Mouse (Mus musculus): ENCODE results near the gene Fez1. TPM values are rescaled to one million over a fixed set of nuclear protein-coding genes. Genes with fewer than 3 reads are reported as not detected.

Fez1 gene
- polyA plus RNA-seq, 1 experiment from 2014 or later: 44.0 TPM

DNA sequence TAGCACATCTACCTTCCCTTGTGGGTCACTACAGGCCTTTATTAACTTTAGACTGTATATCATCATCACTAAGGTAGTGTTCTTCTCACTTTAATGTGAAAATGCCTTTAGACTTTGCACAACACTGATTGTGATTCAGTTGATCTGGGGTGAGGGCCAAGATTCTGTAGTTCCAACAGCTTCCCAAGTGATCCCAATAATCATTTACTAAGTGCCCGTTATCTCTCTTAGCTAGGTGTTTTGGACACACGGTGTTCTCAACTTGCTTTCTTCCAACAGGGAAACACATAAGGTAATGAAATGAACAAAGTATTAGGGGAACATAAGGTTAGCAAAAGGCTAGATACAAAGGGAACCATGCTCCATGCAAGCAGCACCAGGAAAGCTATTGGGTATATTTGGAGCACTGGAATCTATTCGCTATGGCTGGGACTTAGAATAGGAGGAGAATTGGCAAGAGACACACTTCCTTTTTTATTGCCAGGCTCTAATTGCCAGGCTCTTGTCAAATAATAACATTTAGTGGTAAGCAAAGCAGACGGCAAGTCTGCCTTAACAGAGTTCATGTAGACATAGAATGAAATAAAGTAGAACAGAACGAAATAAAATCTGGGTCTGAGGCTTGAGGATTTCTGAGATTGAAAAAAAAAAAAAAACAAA lies 13.4 kb upstream of the Fez1 start:
- Histone ChIP-seq H3K9ac (no peak overlapping the region), H3K27ac (no peak overlapping the region), H3K4me2 (no peak overlapping the region), H3K27me3 (no peaks in the 10 kb centered on the region), H3K36me3 (no peaks in the 10 kb centered on the region), H3K4me3 (no peak overlapping the region), H3K9me3 (no peaks in the 10 kb centered on the region), H3K4me1 (no peaks in the 10 kb centered on the region)
- WGBS: 66% methylated on average over 5 of the region's 5 CpGs
- ATAC-seq (ENCODE audit: insufficient number of reproducible peaks, low FRiP score, low TSS enrichment, low read depth): no peak

DNA sequence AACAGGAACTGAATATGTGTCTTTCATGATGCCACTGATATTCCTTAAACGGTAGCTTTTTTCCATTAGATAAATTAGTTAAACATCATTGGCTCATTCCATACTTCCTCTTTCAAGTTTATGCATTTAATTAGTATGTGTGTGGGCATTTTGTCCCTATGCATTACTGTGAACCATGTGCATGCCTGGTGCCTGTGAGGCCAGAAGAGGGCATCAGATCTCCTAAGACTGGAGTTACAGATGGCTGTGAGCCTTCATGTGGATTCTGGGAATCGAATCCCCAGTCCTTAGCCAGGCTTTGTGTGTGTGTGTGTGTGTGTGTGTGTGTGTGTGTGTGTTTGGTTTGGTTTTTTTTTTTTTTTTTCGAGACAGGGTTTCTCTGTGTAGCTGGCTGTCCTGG lies 7.2 kb upstream of the Fez1 start:
- H3K4me1 ChIP-seq: no peaks in the 10 kb centered on the region
- H3K9me3 ChIP-seq: no peaks in the 10 kb centered on the region
- H3K27me3 ChIP-seq: no peaks in the 10 kb centered on the region
- no peaks in the 10 kb centered on the region for H3K36me3 ChIP-seq
- H3K4me3 ChIP-seq: no peak overlapping the region
- no peak overlapping the region for H3K9ac ChIP-seq
- no peak for ATAC-seq (ENCODE audit: insufficient number of reproducible peaks, low FRiP score, low TSS enrichment, low read depth)
- WGBS: 77% methylated on average over 3 of the region's 3 CpGs
- no peak overlapping the region for H3K27ac ChIP-seq
- H3K4me2 ChIP-seq: no peak overlapping the region

DNA sequence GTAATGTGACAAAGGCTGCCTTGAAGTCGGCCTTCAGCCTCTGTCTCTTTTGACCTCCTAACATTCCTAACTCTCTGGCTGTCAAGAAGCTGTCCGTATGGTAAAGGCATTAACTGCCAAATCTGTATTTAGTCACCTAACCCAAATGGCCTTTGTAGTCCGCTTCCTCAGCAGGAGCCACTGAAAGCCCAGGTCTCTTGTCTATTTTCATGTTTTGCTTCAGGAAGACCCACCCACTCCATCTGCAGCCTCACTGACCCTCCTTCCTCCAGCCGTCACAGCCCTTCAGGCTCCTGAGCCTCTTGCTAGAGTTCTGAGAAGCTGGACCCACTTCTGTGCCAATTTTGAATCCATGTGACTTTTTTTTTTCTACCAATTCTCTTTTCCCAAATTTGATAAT lies 2.8 kb upstream of the Fez1 start:
- no peak overlapping the region for H3K27ac ChIP-seq
- no peaks in the 10 kb centered on the region for H3K27me3 ChIP-seq
- H3K36me3 ChIP-seq: no peaks in the 10 kb centered on the region
- no peak overlapping the region for H3K4me3 ChIP-seq
- 63% methylated on average over 4 of the region's 4 CpGs for WGBS
- H3K9me3 ChIP-seq: no peaks in the 10 kb centered on the region
- H3K4me2 ChIP-seq: no peak overlapping the region
- no peak for ATAC-seq (ENCODE audit: insufficient number of reproducible peaks, low FRiP score, low TSS enrichment, low read depth)
- no peak overlapping the region for H3K9ac ChIP-seq
- peaks cover 4% of the 10 kb centered on the region; the same call in 1 of the 2 replicates for H3K4me1 ChIP-seq

DNA sequence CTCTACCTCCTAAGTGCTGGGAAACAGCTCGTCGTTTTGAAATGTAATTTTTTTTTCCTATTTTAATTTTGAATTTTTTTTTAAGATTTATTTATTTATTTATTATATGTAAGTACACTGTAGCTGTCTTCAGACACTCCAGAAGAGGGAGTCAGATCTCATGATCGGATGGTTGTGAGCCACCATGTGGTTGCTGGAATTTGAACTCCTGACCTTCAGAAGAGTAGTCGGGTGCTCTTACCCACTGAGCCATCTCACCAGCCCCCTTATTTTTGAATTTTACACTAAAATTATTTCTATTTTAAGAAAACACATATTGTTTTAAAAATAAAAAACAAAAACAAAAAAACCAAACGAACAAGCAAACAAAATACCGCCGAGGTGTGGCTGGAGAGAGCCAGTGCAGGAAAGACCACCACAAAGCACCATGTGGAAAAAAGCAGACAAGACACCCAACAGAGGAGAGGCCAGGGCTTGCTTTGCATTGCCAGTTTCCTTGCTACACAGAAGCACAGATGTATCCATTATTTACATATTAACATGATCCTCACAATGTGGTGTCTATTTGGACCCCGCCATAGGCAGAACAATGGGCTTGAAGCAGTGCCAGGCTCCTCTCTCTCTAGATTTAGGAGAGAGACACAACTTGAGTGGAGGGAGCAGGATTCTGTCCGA lies 558 bp upstream of the Fez1 start:
- Histone ChIP-seq H3K4me3 (no peak overlapping the region), H3K36me3 (no peaks in the 10 kb centered on the region), H3K9me3 (no peaks in the 10 kb centered on the region), H3K27ac (no peak overlapping the region), H3K9ac (no peak overlapping the region), H3K27me3 (no peaks in the 10 kb centered on the region), H3K4me1 (peaks cover 4% of the 10 kb centered on the region; the same call in 1 of the 2 replicates), H3K4me2 (peak overlapping the region; percentile 23; the same call in 1 of the 2 replicates)
- ATAC-seq (ENCODE audit: insufficient number of reproducible peaks, low FRiP score, low TSS enrichment, low read depth): no peak
- WGBS: 44% methylated on average over 9 of the region's 9 CpGs

DNA sequence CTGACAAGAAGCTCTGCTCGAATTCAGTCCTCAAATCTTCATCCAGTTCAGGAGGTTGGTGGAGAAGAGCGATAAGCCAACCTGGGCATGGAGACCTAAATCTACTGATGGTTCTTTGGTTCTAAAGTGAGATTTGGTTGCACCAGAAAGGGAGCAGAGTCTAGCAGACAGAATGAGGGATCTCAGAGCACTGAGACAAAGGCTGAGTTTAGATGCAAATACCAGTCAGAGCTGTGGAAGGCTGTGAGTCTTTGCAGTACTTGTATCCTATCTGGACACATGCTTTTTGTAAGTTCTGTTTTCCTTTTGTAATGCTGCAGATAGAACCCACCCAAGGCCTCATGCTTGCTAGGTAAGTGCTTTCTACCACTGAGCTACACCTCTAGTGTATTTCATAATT lies 360 bp downstream of the Fez1 start:
- Histone ChIP-seq H3K4me3 (no peak overlapping the region), H3K4me2 (no peak overlapping the region), H3K9ac (no peak overlapping the region), H3K4me1 (peaks cover 4% of the 10 kb centered on the region; the same call in 1 of the 2 replicates), H3K36me3 (no peaks in the 10 kb centered on the region), H3K27ac (no peak overlapping the region), H3K27me3 (no peaks in the 10 kb centered on the region), H3K9me3 (no peaks in the 10 kb centered on the region)
- no peak for ATAC-seq (ENCODE audit: insufficient number of reproducible peaks, low FRiP score, low TSS enrichment, low read depth)
- 39% methylated on average over 2 of the region's 2 CpGs for WGBS

DNA sequence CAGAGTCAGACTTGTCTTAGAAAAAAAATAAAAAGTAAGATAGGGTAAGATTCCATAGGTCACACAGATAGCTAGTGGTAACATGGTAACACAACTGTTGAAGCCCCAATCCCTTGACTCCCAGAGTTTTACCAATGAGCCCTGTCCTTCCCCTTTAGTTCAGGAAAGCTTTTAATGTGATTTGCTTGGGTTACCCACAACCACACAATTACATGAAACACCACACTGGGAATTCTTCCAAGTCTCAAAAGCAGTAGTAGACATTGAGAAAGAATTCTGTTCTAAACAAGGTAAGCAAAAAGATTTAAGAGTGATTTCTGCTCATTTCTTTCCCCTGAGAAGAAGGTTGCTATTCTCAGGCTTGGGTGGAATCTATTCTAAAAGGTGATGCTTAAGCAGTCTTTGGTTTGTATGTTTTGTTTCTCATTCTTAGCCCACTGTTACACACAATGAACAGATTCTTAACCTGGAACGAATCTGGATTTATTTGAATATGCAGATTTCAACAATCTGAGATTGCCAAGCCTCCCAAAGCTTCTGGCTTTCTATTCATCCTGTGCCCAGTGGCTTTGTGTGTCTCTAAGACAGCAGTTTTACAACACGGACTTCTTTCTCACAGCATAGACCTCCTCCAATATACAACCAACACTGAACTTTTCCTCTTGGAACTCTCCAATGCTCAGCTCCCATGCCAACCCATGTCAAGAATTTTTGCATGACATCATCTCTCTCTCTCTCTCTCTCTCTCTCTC lies 5.1 kb downstream of the Fez1 start:
- H3K27ac ChIP-seq: no peak overlapping the region
- 50% methylated on average over 2 of the region's 2 CpGs for WGBS
- no peak overlapping the region for H3K4me3 ChIP-seq
- no peaks in the 10 kb centered on the region for H3K9me3 ChIP-seq
- ATAC-seq (ENCODE audit: insufficient number of reproducible peaks, low FRiP score, low TSS enrichment, low read depth): no peak
- H3K27me3 ChIP-seq: peaks cover 7% of the 10 kb centered on the region; the same call in 1 of the 2 replicates
- no peak overlapping the region for H3K4me2 ChIP-seq
- H3K9ac ChIP-seq: no peak overlapping the region
- H3K4me1 ChIP-seq: peaks cover 1% of the 10 kb centered on the region; the same call in 1 of the 2 replicates
- no peaks in the 10 kb centered on the region for H3K36me3 ChIP-seq

DNA sequence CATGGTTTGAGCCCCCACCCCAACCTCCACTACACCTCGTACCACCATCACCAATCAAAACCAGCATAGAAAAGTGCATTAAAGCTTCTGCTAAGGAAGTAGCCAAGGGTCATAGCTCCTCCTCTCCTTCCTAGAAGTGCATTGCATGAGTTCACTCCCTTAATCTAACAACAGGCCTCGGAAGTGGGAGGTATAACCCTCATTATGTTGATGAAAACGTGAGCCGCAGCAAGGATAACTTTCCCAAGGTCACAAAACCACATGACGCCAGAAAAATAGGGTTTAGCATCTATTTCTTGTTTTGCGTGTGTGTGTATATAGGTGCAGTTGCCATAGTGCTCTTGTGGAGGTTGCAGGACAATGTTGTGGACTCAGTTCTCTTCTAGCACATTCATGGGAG lies 9.7 kb downstream of the Fez1 start:
- H3K9ac ChIP-seq: no peak overlapping the region
- WGBS: 74% methylated on average over 6 of the region's 6 CpGs

DNA sequence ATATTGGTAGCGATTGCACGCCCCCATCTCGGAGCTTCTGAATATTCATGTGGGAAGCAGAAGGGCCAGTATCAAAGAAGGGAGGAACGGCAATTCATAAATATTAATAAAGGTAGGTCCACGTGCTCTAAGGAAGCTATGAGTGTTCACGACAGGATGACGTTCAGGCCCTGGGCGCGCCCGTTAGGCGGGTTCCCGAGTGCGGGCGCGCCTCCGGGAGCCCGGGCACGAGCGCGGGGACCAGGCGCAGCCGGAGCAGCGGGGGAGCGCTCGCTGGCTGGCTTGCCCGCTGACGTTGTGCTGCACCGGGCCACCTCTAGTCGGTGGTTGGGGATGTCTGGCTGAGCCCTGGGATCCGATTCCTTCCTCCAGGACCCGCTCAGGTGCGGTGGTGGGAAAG lies 10.9 kb downstream of the Fez1 start:
- under 1% methylated on average over 32 of the region's 32 CpGs for WGBS
- peak; percentile 69; the same call in 1 of the 2 replicates for ATAC-seq (ENCODE audit: insufficient number of reproducible peaks, low FRiP score, low TSS enrichment, low read depth)
- Histone ChIP-seq H3K9me3 (no peaks in the 10 kb centered on the region), H3K4me2 (peak overlapping the region; percentile 80), H3K9ac (peak overlapping the region; percentile 20; the same call in 1 of the 2 replicates), H3K27ac (no peak overlapping the region), H3K27me3 (peaks cover 17% of the 10 kb centered on the region), H3K36me3 (no peaks in the 10 kb centered on the region), H3K4me1 (peaks cover 9% of the 10 kb centered on the region; the same call in 1 of the 2 replicates), H3K4me3 (peak overlapping the region; percentile 46)

More for the DNA sequence above, 9.7 kb downstream of the Fez1 start:
- H3K9me3 ChIP-seq: no peaks in the 10 kb centered on the region
- peaks cover 9% of the 10 kb centered on the region; the same call in 1 of the 2 replicates for H3K4me1 ChIP-seq
- H3K4me2 ChIP-seq: no peak overlapping the region
- no peaks in the 10 kb centered on the region for H3K36me3 ChIP-seq
- ATAC-seq (ENCODE audit: insufficient number of reproducible peaks, low FRiP score, low TSS enrichment, low read depth): no peak
- H3K27ac ChIP-seq: no peak overlapping the region
- peaks cover 17% of the 10 kb centered on the region for H3K27me3 ChIP-seq
- no peak overlapping the region for H3K4me3 ChIP-seq

DNA sequence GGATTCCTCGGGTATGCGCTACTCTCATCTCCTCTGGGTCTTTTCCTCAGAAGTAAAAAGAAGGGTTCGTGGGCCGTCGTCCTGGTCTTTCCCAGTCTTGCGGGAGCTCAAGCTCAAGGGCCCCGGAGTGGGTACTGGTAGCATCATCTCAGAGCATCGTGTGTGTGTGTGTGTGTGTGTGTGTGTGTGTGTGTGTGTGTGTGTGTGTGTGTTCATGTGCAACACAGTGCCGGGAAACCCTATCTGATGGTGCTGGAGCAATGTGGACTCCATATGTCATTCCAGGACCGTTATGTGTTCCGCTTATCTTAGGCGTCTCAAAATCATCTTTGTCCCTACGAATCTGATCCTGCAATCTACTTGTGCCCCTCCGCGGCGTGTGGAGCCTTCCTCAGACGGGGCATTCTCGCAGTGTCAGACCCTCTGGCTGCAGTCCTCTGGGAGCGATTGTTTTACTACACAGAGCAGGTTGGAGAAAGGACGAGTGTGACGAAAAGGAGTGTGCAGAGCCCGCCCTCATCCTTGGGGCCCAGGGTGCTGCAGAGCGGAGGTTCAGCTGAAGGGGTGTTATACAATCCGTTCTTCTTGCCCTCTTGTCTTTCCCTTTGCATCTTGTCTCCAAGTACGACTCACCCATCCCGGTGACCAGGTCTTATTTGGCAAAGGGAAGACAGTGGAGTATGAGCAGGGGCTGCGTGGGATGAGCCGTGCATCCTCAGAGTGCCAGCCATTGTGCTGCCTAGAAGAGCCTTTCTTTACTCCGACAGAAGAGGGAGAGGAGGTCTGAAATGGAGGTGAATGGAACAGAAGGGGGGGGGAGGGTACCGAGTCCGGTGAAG lies 11.6 kb downstream of the Fez1 start:
- Histone ChIP-seq H3K4me1 (peaks cover 9% of the 10 kb centered on the region; the same call in 1 of the 2 replicates), H3K4me2 (peak overlapping the region; percentile 80), H3K9me3 (no peaks in the 10 kb centered on the region), H3K4me3 (peak overlapping the region; percentile 46), H3K27me3 (peaks cover 17% of the 10 kb centered on the region), H3K36me3 (no peaks in the 10 kb centered on the region), H3K9ac (0 out of 2 replicates have a peak overlapping the region, but pooled peaks have one; percentile 23), H3K27ac (no peak overlapping the region)
- ATAC-seq (ENCODE audit: insufficient number of reproducible peaks, low FRiP score, low TSS enrichment, low read depth): peak; percentile 19; the same call in 1 of the 2 replicates
- WGBS: 5% methylated on average over 31 of the region's 31 CpGs

DNA sequence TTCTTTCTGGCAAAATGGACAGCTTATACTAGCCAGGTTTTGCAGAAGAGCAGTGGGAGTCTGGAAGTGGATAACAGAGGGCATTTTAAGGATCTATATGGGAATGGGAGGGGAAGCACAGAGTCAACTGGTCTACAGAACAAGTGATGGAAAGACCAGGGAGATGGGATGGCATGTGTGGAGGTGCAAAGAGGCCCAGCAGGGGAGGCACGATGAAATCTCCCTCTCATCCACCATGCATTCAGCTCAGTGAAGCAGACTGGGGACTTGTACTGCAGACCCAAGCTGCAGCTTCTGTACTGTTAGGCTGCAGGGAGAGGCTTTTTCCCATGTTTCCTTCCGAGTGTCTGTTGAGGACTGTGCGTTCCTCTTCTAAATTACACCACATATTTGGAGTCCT lies 12.2 kb downstream of the Fez1 start:
- Histone ChIP-seq H3K4me1 (peaks cover 9% of the 10 kb centered on the region; the same call in 1 of the 2 replicates), H3K9ac (no peak overlapping the region), H3K4me2 (peak overlapping the region; percentile 80; the same call in 1 of the 2 replicates), H3K36me3 (no peaks in the 10 kb centered on the region), H3K27ac (no peak overlapping the region), H3K4me3 (peak overlapping the region; percentile 46), H3K27me3 (peaks cover 17% of the 10 kb centered on the region), H3K9me3 (no peaks in the 10 kb centered on the region)
- ATAC-seq (ENCODE audit: insufficient number of reproducible peaks, low FRiP score, low TSS enrichment, low read depth): no peak
- WGBS: 41% methylated on average over 3 of the region's 3 CpGs

DNA sequence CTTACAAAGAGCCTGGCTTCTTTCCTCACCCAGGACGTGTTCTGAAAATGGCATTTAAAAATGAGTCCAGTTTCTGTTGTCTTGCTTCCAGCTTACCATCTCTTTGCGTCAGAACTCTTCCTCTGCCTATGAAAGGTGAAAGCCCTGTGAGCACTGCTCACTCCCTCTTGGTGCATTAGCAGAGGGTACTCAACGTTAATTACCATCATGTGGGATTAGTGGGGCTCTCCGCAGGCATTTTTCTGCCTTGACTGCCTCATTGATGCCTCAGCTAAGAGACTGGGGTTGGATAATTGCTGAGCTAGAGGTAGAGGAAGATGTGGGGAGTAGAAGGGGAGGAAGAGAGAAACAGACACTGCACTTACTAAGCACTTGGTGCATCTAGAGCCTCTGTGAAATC lies 24.7 kb downstream of the Fez1 start:
- no peaks in the 10 kb centered on the region for H3K9me3 ChIP-seq
- H3K4me1 ChIP-seq: no peaks in the 10 kb centered on the region
- no peaks in the 10 kb centered on the region for H3K27me3 ChIP-seq
- H3K27ac ChIP-seq: no peak overlapping the region
- H3K4me2 ChIP-seq: no peak overlapping the region
- WGBS: 43% methylated on average over 4 of the region's 4 CpGs
- H3K9ac ChIP-seq: no peak overlapping the region
- ATAC-seq (ENCODE audit: insufficient number of reproducible peaks, low FRiP score, low TSS enrichment, low read depth): no peak
- no peak overlapping the region for H3K4me3 ChIP-seq
- H3K36me3 ChIP-seq: no peaks in the 10 kb centered on the region

All from limb, embryonic 15.5 days (tissue).